Mouse (Mus musculus): ENCODE data around the gene Mindy4.

Gene Mindy4

DNA sequence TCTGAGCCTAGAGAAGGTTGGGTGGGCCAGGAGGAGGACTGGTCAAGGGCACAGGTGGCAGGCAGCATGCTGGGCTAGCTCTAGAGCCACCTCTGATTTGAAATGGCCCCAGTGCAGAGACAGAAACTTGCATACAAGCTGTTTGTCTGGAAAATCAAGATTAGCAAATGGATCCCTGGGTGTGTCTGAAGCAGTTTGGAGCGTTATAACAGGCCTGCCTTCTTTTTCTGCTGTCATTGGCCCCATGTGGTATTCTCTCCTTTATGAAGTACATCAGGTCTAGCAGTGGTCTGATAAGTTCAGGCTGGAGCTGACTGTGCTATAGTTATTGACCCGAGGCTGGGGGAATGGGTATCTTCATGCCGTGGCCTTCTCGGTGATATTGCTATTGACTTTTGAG is 110.7 kb downstream of the Mindy4 start:
- TF ChIP-seq CTCF (conservative IDR thresholded peaks at IDR 0.05; ENCODE audit: low read length) = no peak
- no peak for TF ChIP-seq NANOG (IDR thresholded peaks at IDR 0.05; ENCODE audit: borderline replicate concordance, low read length)
- TF ChIP-seq POU5F1 (IDR thresholded peaks at IDR 0.05; ENCODE audit: borderline replicate concordance, low read length) = no peak
- no peaks in the 10 kb centered on the region for H3K36me3 ChIP-seq (ENCODE audit: insufficient read depth, low read length)
- H3K4me1 ChIP-seq (replicated peaks; ENCODE audit: low read depth, low read length) = no peaks in the 10 kb centered on the region
- no peak overlapping the region for H3K4me3 ChIP-seq (replicated peaks; ENCODE audit: low read length)
- no peaks in the 10 kb centered on the region; the same call in 1 of the 2 replicates for H3K27me3 ChIP-seq (ENCODE audit: insufficient read depth, low read length)
- H3K9me3 ChIP-seq (ENCODE audit: low read length) = no peaks in the 10 kb centered on the region

DNA sequence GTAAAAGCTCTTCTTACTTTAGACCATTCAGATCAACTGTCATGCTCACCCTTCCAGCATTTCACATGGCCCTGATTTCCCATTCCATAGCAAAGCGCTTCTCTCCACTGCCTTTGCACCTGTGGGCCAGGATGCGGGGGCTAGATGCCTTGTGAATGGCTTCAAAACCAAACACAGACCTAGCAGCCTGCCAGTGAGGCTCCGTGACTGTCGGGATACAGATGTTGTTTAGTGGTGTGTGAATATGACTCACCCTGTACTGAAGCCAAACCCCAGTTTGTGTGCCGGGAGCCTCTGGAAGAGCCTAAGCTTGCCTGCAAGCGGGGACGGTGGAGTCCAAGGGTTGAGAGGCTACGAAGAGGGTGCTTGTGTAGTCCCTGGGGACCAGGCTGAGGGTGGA is 111.4 kb downstream of the Mindy4 start:
- Histone ChIP-seq H3K4me1 (replicated peaks; ENCODE audit: low read depth, low read length) (no peaks in the 10 kb centered on the region), H3K9me3 (ENCODE audit: low read length) (no peaks in the 10 kb centered on the region), H3K36me3 (ENCODE audit: insufficient read depth, low read length) (no peaks in the 10 kb centered on the region), H3K27me3 (ENCODE audit: insufficient read depth, low read length) (no peaks in the 10 kb centered on the region; the same call in 1 of the 2 replicates), H3K4me3 (replicated peaks; ENCODE audit: low read length) (no peak overlapping the region)
- TF ChIP-seq CTCF (conservative IDR thresholded peaks at IDR 0.05; ENCODE audit: low read length) (no peak), POU5F1 (IDR thresholded peaks at IDR 0.05; ENCODE audit: borderline replicate concordance, low read length) (no peak), NANOG (IDR thresholded peaks at IDR 0.05; ENCODE audit: borderline replicate concordance, low read length) (no peak)

DNA sequence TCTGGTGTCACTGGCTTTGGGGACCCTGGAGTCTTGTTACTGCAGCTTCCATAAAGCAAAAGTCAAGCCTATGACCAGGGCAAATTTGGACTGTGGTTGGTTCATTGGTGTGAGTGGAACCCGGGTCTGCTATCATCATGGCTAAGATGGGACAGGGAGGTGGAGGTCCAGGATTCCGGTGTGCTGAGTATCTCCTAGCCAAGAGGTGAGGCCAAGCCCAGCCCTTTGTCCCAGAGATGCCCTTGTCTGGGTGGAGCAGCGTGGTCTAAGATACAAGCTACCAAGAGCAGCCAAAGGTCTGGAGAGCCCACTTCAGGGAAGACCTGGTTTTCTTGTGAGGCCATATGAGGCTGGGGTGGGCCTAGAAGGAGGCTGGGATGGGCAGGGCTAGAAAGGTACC is 115.4 kb downstream of the Mindy4 start:
- TF ChIP-seq CTCF (conservative IDR thresholded peaks at IDR 0.05; ENCODE audit: low read length) (no peak), POU5F1 (IDR thresholded peaks at IDR 0.05; ENCODE audit: borderline replicate concordance, low read length) (no peak), NANOG (IDR thresholded peaks at IDR 0.05; ENCODE audit: borderline replicate concordance, low read length) (no peak)
- Histone ChIP-seq H3K9me3 (ENCODE audit: low read length) (no peaks in the 10 kb centered on the region), H3K27me3 (ENCODE audit: insufficient read depth, low read length) (no peaks in the 10 kb centered on the region; the same call in 1 of the 2 replicates), H3K36me3 (ENCODE audit: insufficient read depth, low read length) (no peaks in the 10 kb centered on the region), H3K4me1 (replicated peaks; ENCODE audit: low read depth, low read length) (no peaks in the 10 kb centered on the region), H3K4me3 (replicated peaks; ENCODE audit: low read length) (no peak overlapping the region)

DNA sequence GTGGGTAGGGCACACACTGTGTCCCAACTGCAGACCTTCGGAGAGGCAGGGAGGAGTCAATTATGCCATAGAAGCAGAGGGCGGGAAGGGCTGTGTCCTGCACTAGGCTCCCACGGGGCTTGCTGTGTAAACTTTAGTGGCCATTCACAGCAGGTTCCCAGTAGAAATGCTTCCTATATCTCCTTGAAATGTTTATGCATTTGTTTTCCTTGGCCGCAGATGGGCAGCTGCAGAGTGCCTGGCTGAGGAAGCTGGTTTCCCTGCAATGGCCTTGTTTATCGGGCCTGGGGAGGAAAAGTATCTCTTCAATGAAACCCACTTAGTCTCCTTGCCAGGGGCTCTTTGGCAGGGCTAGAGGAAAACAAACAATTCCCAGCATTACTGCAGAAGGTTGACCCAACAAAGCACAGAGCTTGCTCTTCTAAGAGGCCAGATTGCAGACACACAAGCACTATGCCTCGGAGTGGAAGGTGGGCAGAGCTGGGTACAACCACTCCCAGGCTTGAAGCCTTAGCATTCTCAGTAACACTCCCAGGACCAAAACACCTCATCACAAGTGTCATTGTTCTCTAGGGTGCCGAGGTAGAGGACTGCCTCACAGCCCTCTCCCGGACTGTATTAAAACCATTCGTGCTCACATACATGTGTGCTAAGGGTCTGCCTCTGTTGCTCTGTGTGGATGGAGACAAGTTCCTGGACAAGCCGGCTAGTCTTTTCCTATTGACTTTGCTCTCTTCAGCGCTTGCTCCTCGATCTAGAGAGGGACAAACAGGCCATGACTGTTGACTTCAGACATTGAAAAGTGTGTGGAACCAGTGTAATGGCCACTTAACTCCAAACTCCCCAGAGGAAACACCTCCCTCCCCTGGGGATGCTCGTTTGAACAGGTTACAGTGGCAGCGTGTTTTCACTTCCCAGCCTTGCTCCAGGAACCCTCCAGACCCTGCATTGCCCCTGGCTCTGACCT is 116.7 kb downstream of the Mindy4 start:
- no peak for TF ChIP-seq POU5F1 (IDR thresholded peaks at IDR 0.05; ENCODE audit: borderline replicate concordance, low read length)
- peaks cover 1% of the 10 kb centered on the region for H3K27me3 ChIP-seq (ENCODE audit: insufficient read depth, low read length)
- H3K4me3 ChIP-seq (replicated peaks; ENCODE audit: low read length) = no peak overlapping the region
- H3K36me3 ChIP-seq (ENCODE audit: insufficient read depth, low read length) = no peaks in the 10 kb centered on the region
- no peaks in the 10 kb centered on the region for H3K4me1 ChIP-seq (replicated peaks; ENCODE audit: low read depth, low read length)
- H3K9me3 ChIP-seq (ENCODE audit: low read length) = no peaks in the 10 kb centered on the region

- H3K4me1 ChIP-seq (replicated peaks; ENCODE audit: low read depth, low read length) = no peaks in the 10 kb centered on the region
- H3K27me3 ChIP-seq (ENCODE audit: insufficient read depth, low read length) = peaks cover 4% of the 10 kb centered on the region
- H3K4me3 ChIP-seq (replicated peaks; ENCODE audit: low read length) = no peak overlapping the region
- no peaks in the 10 kb centered on the region for H3K36me3 ChIP-seq (ENCODE audit: insufficient read depth, low read length)
- no peak for TF ChIP-seq NANOG (IDR thresholded peaks at IDR 0.05; ENCODE audit: borderline replicate concordance, low read length)
- no peak for TF ChIP-seq CTCF (conservative IDR thresholded peaks at IDR 0.05; ENCODE audit: low read length)
- TF ChIP-seq POU5F1 (IDR thresholded peaks at IDR 0.05; ENCODE audit: borderline replicate concordance, low read length) = no peak
- H3K9me3 ChIP-seq (ENCODE audit: low read length) = no peaks in the 10 kb centered on the region
Observed at GRCm38 (mm10) chr6:55320894-55321293, 117.7 kb downstream of the Mindy4 start.

DNA sequence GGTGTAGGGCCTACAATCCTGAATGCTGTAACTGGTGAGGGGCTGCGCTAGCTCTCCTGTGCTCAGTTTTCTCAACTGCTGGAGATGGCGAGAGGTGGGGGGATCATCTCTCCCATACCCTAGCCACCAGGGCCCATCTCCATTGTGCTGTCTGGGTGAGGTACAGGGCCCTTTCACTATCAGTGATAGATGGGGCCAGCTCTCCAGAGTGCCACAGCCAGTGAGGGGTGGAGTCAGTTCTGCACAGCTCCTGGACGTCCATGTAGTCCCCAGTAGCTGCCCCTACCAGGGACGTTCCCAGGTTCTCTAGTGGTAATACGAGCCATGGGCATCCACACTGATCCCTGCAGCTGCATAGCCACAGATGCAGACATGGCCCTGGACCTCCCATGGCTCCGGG is 118.3 kb downstream of the Mindy4 start:
- Histone ChIP-seq H3K27me3 (ENCODE audit: insufficient read depth, low read length) (peaks cover 10% of the 10 kb centered on the region), H3K4me1 (replicated peaks; ENCODE audit: low read depth, low read length) (no peaks in the 10 kb centered on the region), H3K4me3 (replicated peaks; ENCODE audit: low read length) (no peak overlapping the region), H3K36me3 (ENCODE audit: insufficient read depth, low read length) (no peaks in the 10 kb centered on the region), H3K9me3 (ENCODE audit: low read length) (no peaks in the 10 kb centered on the region)
- TF ChIP-seq NANOG (IDR thresholded peaks at IDR 0.05; ENCODE audit: borderline replicate concordance, low read length) (no peak), CTCF (conservative IDR thresholded peaks at IDR 0.05; ENCODE audit: low read length) (no peak), POU5F1 (IDR thresholded peaks at IDR 0.05; ENCODE audit: borderline replicate concordance, low read length) (no peak)

GRCm38 (mm10) chr6:55322980-55323379 is 119.8 kb downstream of the Mindy4 start:
- no peak for TF ChIP-seq NANOG (IDR thresholded peaks at IDR 0.05; ENCODE audit: borderline replicate concordance, low read length)
- TF ChIP-seq POU5F1 (IDR thresholded peaks at IDR 0.05; ENCODE audit: borderline replicate concordance, low read length) = no peak
- no peak for TF ChIP-seq CTCF (conservative IDR thresholded peaks at IDR 0.05; ENCODE audit: low read length)
- no peak overlapping the region for H3K4me3 ChIP-seq (replicated peaks; ENCODE audit: low read length)
- no peaks in the 10 kb centered on the region for H3K4me1 ChIP-seq (replicated peaks; ENCODE audit: low read depth, low read length)
- H3K9me3 ChIP-seq (ENCODE audit: low read length) = no peaks in the 10 kb centered on the region
- peaks cover 15% of the 10 kb centered on the region for H3K27me3 ChIP-seq (ENCODE audit: insufficient read depth, low read length)
- H3K36me3 ChIP-seq (ENCODE audit: insufficient read depth, low read length) = no peaks in the 10 kb centered on the region

- H3K36me3 ChIP-seq (ENCODE audit: insufficient read depth, low read length) = no peaks in the 10 kb centered on the region
- H3K27me3 ChIP-seq (ENCODE audit: insufficient read depth, low read length) = peaks cover 15% of the 10 kb centered on the region
- H3K4me1 ChIP-seq (replicated peaks; ENCODE audit: low read depth, low read length) = no peaks in the 10 kb centered on the region
- no peak overlapping the region for H3K4me3 ChIP-seq (replicated peaks; ENCODE audit: low read length)
- H3K9me3 ChIP-seq (ENCODE audit: low read length) = no peaks in the 10 kb centered on the region
- TF ChIP-seq POU5F1 (IDR thresholded peaks at IDR 0.05; ENCODE audit: borderline replicate concordance, low read length) (no peak), CTCF (conservative IDR thresholded peaks at IDR 0.05; ENCODE audit: low read length) (no peak), NANOG (IDR thresholded peaks at IDR 0.05; ENCODE audit: borderline replicate concordance, low read length) (no peak)
Observed at GRCm38 (mm10) chr6:55323908-55324634, 120.9 kb downstream of the Mindy4 start.
